Mouse (Mus musculus): ENCODE measurements at regions not wholly inside any gene's neighbourhood (a gene's known extent, or its start where the extent isn't known, plus 50 kb on each side); places are given as distances from the start of the nearest gene placed in this dataset.

GRCm38 (mm10) chr12:115603763-115604162 lies 443.8 kb upstream of the Zfp386 start:
- no peaks in the 10 kb centered on the region for H3K79me2 ChIP-seq (ENCODE audit: control insufficient read depth, insufficient read depth, low read length, poor library complexity)
- H3K36me3 ChIP-seq (ENCODE audit: control insufficient read depth in 1 of 2, insufficient read depth in 2 of 2, low read length in 2 of 2): no peaks in the 10 kb centered on the region
- no peak overlapping the region for H3K9ac ChIP-seq (ENCODE audit: control insufficient read depth, low read depth, low read length, poor library complexity, severe bottlenecking)
- no peak overlapping the region for H3K4me3 ChIP-seq (ENCODE audit: control insufficient read depth in 1 of 2, insufficient read depth in 1 of 2, low read depth in 2 of 2, low read length in 2 of 2)
- no peaks in the 10 kb centered on the region for H3K27me3 ChIP-seq (ENCODE audit: control insufficient read depth in 1 of 2, insufficient read depth in 2 of 2, low read length in 2 of 2)
- H3K4me1 ChIP-seq (ENCODE audit: control insufficient read depth in 1 of 2, insufficient read depth in 2 of 2, low read length in 2 of 2): no peaks in the 10 kb centered on the region
- H3K9me3 ChIP-seq (replicated peaks; ENCODE audit: insufficient read depth, low read length): peaks cover 2% of the 10 kb centered on the region
- no peak for DNase-seq (ENCODE audit: low read depth, low spot score)
- H3K27ac ChIP-seq (ENCODE audit: control insufficient read depth, low read depth, low read length): no peak overlapping the region
- no peak for TF ChIP-seq ETS1 (IDR thresholded peaks at IDR 0.05; ENCODE audit: low read depth, low read length)
- no peak for TF ChIP-seq NELFE (IDR thresholded peaks at IDR 0.05; ENCODE audit: low read depth, low read length)
- TF ChIP-seq TAL1 (IDR thresholded peaks at IDR 0.05; ENCODE audit: low read length): no peak
- no peak for TF ChIP-seq POLR2A (IDR thresholded peaks at IDR 0.05; ENCODE audit: control insufficient read depth in 1 of 2, insufficient read depth in 1 of 2, low read depth in 1 of 2, low read length in 2 of 2, poor library complexity in 1 of 2)
- no peak for TF ChIP-seq JUND (IDR thresholded peaks at IDR 0.05; ENCODE audit: low read depth, low read length)
- no peak for TF ChIP-seq MXI1 (IDR thresholded peaks at IDR 0.05; ENCODE audit: low read depth, low read length)
- no peak for TF ChIP-seq POLR2AphosphoS2 (IDR thresholded peaks at IDR 0.05; ENCODE audit: low read length)
- no peak for TF ChIP-seq ZNF384 (IDR thresholded peaks at IDR 0.05; ENCODE audit: low read depth, low read length)
- no peak for TF ChIP-seq CTCF (IDR thresholded peaks at IDR 0.05 in 2 of 3, conservative IDR thresholded peaks at IDR 0.05 in 1 of 3; ENCODE audit: control insufficient read depth in 1 of 3, insufficient read depth in 1 of 3, low read depth in 2 of 3, low read length in 3 of 3, poor library complexity in 1 of 3, severe bottlenecking in 1 of 3)
- no peak for TF ChIP-seq SMC3 (IDR thresholded peaks at IDR 0.05; ENCODE audit: low read depth, low read length)
- TF ChIP-seq UBTF (IDR thresholded peaks at IDR 0.05; ENCODE audit: borderline replicate concordance, insufficient read depth, low read depth, low read length): no peak
- no peak for TF ChIP-seq TCF12 (IDR thresholded peaks at IDR 0.05; ENCODE audit: low read depth, low read length)
- TF ChIP-seq ZMIZ1 (IDR thresholded peaks at IDR 0.05; ENCODE audit: low read depth, low read length): no peak

GRCm38 (mm10) chr12:115604951-115605350 lies 442.6 kb upstream of the Zfp386 start:
- peak; percentile 52 for DNase-seq (ENCODE audit: low read depth, low spot score)
- no peak for TF ChIP-seq ETS1 (IDR thresholded peaks at IDR 0.05; ENCODE audit: low read depth, low read length)
- no peak for TF ChIP-seq TAL1 (IDR thresholded peaks at IDR 0.05; ENCODE audit: low read length)
- TF ChIP-seq ZC3H11A (IDR thresholded peaks at IDR 0.05; ENCODE audit: low read depth, low read length): no peak
- no peak for TF ChIP-seq BHLHE40 (IDR thresholded peaks at IDR 0.05; ENCODE audit: borderline replicate concordance, low read depth, low read length)
- no peak for TF ChIP-seq E2F4 (IDR thresholded peaks at IDR 0.05; ENCODE audit: borderline replicate concordance, low read depth, low read length)
- TF ChIP-seq GATA1 (IDR thresholded peaks at IDR 0.05; ENCODE audit: low read depth, low read length): no peak
- no peak for TF ChIP-seq JUND (IDR thresholded peaks at IDR 0.05; ENCODE audit: low read depth, low read length)
- TF ChIP-seq TBP (IDR thresholded peaks at IDR 0.05; ENCODE audit: low read depth, low read length): no peak
- no peak for TF ChIP-seq CHD1 (IDR thresholded peaks at IDR 0.05; ENCODE audit: low read depth, low read length)
- no peak for TF ChIP-seq MYB (IDR thresholded peaks at IDR 0.05; ENCODE audit: low read depth, low read length)
- no peak for TF ChIP-seq CHD2 (IDR thresholded peaks at IDR 0.05; ENCODE audit: low read length)
- no peak for TF ChIP-seq MAX (IDR thresholded peaks at IDR 0.05; ENCODE audit: low read length)
- no peak for TF ChIP-seq UBTF (IDR thresholded peaks at IDR 0.05; ENCODE audit: borderline replicate concordance, insufficient read depth, low read depth, low read length)
- peak; percentile 38 for TF ChIP-seq SMC3 (IDR thresholded peaks at IDR 0.05; ENCODE audit: low read depth, low read length)
- no peak for TF ChIP-seq NRF1 (IDR thresholded peaks at IDR 0.05; ENCODE audit: insufficient read depth, low read depth, low read length, poor library complexity, severe bottlenecking)
- TF ChIP-seq POLR2A (IDR thresholded peaks at IDR 0.05; ENCODE audit: control insufficient read depth in 1 of 2, insufficient read depth in 1 of 2, low read depth in 1 of 2, low read length in 2 of 2, poor library complexity in 1 of 2): no peak
- TF ChIP-seq GABPA (IDR thresholded peaks at IDR 0.05; ENCODE audit: low read depth, low read length): no peak
- no peak for TF ChIP-seq POLR2AphosphoS2 (IDR thresholded peaks at IDR 0.05; ENCODE audit: low read length)
- TF ChIP-seq POLR2AphosphoS5 (IDR thresholded peaks at IDR 0.05; ENCODE audit: borderline replicate concordance, low read depth, low read length): no peak
- no peak for TF ChIP-seq ZMIZ1 (IDR thresholded peaks at IDR 0.05; ENCODE audit: low read depth, low read length)
- peak; percentile 49 for TF ChIP-seq RAD21 (IDR thresholded peaks at IDR 0.05; ENCODE audit: low read depth, low read length)
- no peak for TF ChIP-seq NELFE (IDR thresholded peaks at IDR 0.05; ENCODE audit: low read depth, low read length)
- TF ChIP-seq USF2 (IDR thresholded peaks at IDR 0.05; ENCODE audit: borderline replicate concordance in 1 of 2, insufficient read depth in 1 of 2, low read depth in 1 of 2, low read length in 2 of 2): no peak
- TF ChIP-seq CTCF (IDR thresholded peaks at IDR 0.05 in 2 of 3, conservative IDR thresholded peaks at IDR 0.05 in 1 of 3; ENCODE audit: control insufficient read depth in 1 of 3, insufficient read depth in 1 of 3, low read depth in 2 of 3, low read length in 3 of 3, poor library complexity in 1 of 3, severe bottlenecking in 1 of 3): peak; percentile 31 to 64 (median 43)
- TF ChIP-seq KAT2A (conservative IDR thresholded peaks at IDR 0.05; ENCODE audit: low read depth, low read length): no peak
- H3K4me3 ChIP-seq (ENCODE audit: control insufficient read depth in 1 of 2, insufficient read depth in 1 of 2, low read depth in 2 of 2, low read length in 2 of 2): no peak overlapping the region

More at GRCm38 (mm10) chr12:115604951-115605350, 442.6 kb upstream of the Zfp386 start:
- no peak overlapping the region for H3K27ac ChIP-seq (ENCODE audit: control insufficient read depth, low read depth, low read length)
- no peaks in the 10 kb centered on the region for H3K79me2 ChIP-seq (ENCODE audit: control insufficient read depth, insufficient read depth, low read length, poor library complexity)
- peaks cover 2% of the 10 kb centered on the region for H3K9me3 ChIP-seq (replicated peaks; ENCODE audit: insufficient read depth, low read length)
- no peaks in the 10 kb centered on the region for H3K4me1 ChIP-seq (ENCODE audit: control insufficient read depth in 1 of 2, insufficient read depth in 2 of 2, low read length in 2 of 2)
- H3K9ac ChIP-seq (ENCODE audit: control insufficient read depth, low read depth, low read length, poor library complexity, severe bottlenecking): no peak overlapping the region
- no peaks in the 10 kb centered on the region for H3K27me3 ChIP-seq (ENCODE audit: control insufficient read depth in 1 of 2, insufficient read depth in 2 of 2, low read length in 2 of 2)
- H3K36me3 ChIP-seq (ENCODE audit: control insufficient read depth in 1 of 2, insufficient read depth in 2 of 2, low read length in 2 of 2): no peaks in the 10 kb centered on the region

Data from MEL (cell line).